21 mouse cellular contexts compared by ENCODE assay signal in genomic region chr10:43707821-43708373, GRCm38 (mm10).
A peak's percentile ranks its signal among the peaks of the same experiment; 100 is the strongest.
DNase-seq lines count a peak whose midpoint lies in the region; ATAC-seq and TF ChIP-seq lines count a peak whose summit lies in the region.
"Had no signal": no experiment of that assay in that cellular context is flagged by ENCODE, and none has a peak within 500 bp of the region (broad histone marks: within the 10 kb centered on the region; RNA-seq: fewer than 3 reads in every experiment).

No protein-coding gene starts in this region.

- H3K4me3 ChIP-seq in CH12.LX (replicated peaks in 1 of 3; ENCODE audit: low read depth in 2 of 3, low read length in 2 of 3, poor library complexity in 1 of 3): peak overlapping the region; percentile 49 to 76 (median 71)
- no peak overlapping the region for H3K4me3 ChIP-seq in limb, embryonic 10.5 days
- H3K4me3 ChIP-seq in forebrain, embryonic 12.5 days (replicated peaks): no peak overlapping the region
- H3K4me3 ChIP-seq in midbrain, embryonic 14.5 days (replicated peaks; ENCODE audit: low read depth, low read length): no peak overlapping the region
- H3K4me3 ChIP-seq: erythroblast, embryonic 14.5 days; gastrocnemius, adult 2 months; hindbrain, embryonic 12.5 days; midbrain, embryonic 12.5 days had no signal

- DNase-seq in A20 (ENCODE audit: low read depth, low spot score) (peak; percentile 84), CH12.LX (ENCODE audit: extremely low read depth) (peak; percentile 78)
- no peak for DNase-seq in limb, embryonic 10.5 days (ENCODE audit: low spot score)
- no peak for DNase-seq in midbrain, embryonic 14.5 days
- DNase-seq in layer of hippocampus, adult 9-11 months: no peak
- DNase-seq: cerebellum, postnatal 10 days; forebrain, postnatal 0 days; gastrocnemius, adult 2 months; heart, postnatal 10 days; liver; lung, adult 2 months; lung, postnatal 4 days; right cerebral cortex, adult 18-20 months; thymus, postnatal 4 days had no signal

- peak overlapping the region; percentile 94 for H3K4me2 ChIP-seq in CH12.LX (ENCODE audit: insufficient read depth, low read depth, poor library complexity, severe bottlenecking)
- no peak overlapping the region for H3K4me2 ChIP-seq in forebrain, embryonic 12.5 days
- no peak overlapping the region for H3K4me2 ChIP-seq in midbrain, embryonic 14.5 days (ENCODE audit: low read length)
- H3K4me2 ChIP-seq: hindbrain, embryonic 12.5 days; midbrain, embryonic 12.5 days had no signal

- no peak for TF ChIP-seq CTCF in CH12.LX (conservative IDR thresholded peaks at IDR 0.05 in 1 of 2, IDR thresholded peaks at IDR 0.05 in 1 of 2; ENCODE audit: low read depth in 2 of 2, low read length in 2 of 2)

- TF ChIP-seq RAD21 in CH12.LX (IDR thresholded peaks at IDR 0.05; ENCODE audit: low read depth, low read length): no peak; the same call in none of the 2 replicates

- peaks cover 6% of the 10 kb centered on the region for H3K9me3 ChIP-seq in CH12.LX (replicated peaks; ENCODE audit: low read length)
- H3K9me3 ChIP-seq in limb, embryonic 10.5 days (replicated peaks): no peaks in the 10 kb centered on the region
- no peaks in the 10 kb centered on the region for H3K9me3 ChIP-seq in forebrain, embryonic 12.5 days
- no peaks in the 10 kb centered on the region for H3K9me3 ChIP-seq in midbrain, embryonic 14.5 days (ENCODE audit: control insufficient read depth, low read length)
- H3K9me3 ChIP-seq: hindbrain, embryonic 12.5 days; midbrain, embryonic 12.5 days had no signal

- dilution Hi-C loops in CH12.LX (cut with MboI; ENCODE audit: extremely low pct_ligation_motif_present, extremely low pct_unique_long_range_greater_than_20kb, low sequenced_read_pairs): no loop called here

- in situ Hi-C loops in CH12.LX (cut with MboI; ENCODE audit: low pct_ligation_motif_present, low pct_unique_long_range_greater_than_20kb, low sequenced_read_pairs): no loop called here

- peak; percentile 83 for TF ChIP-seq EP300 in CH12.LX (IDR thresholded peaks at IDR 0.05; ENCODE audit: low read length)

- H3K27me3 ChIP-seq in CH12.LX (replicated peaks): no peaks in the 10 kb centered on the region
- no peaks in the 10 kb centered on the region for H3K27me3 ChIP-seq in limb, embryonic 10.5 days (ENCODE audit: low read depth, poor library complexity, severe bottlenecking)
- H3K27me3 ChIP-seq in forebrain, embryonic 12.5 days: peaks cover 14% of the 10 kb centered on the region; the same call in 1 of the 2 replicates
- no peaks in the 10 kb centered on the region for H3K27me3 ChIP-seq in midbrain, embryonic 14.5 days (ENCODE audit: control insufficient read depth, insufficient read depth, low read length)
- H3K27me3 ChIP-seq: midbrain, embryonic 12.5 days had no signal

- 75% methylated on average over 15 of the region's 15 CpGs for WGBS in limb, embryonic 10.5 days
- 74% methylated on average over 15 of the region's 15 CpGs for WGBS in forebrain, embryonic 12.5 days
- WGBS in midbrain, embryonic 14.5 days: 67% methylated on average over 15 of the region's 15 CpGs

- peaks cover 7 to 22% of the 10 kb centered on the region in 2 experiments for H3K36me3 ChIP-seq in CH12.LX (replicated peaks in 1 of 2; ENCODE audit: control insufficient read depth in 1 of 2, insufficient read depth in 1 of 2, low read length in 1 of 2)
- H3K36me3 ChIP-seq in limb, embryonic 10.5 days: no peaks in the 10 kb centered on the region
- H3K36me3 ChIP-seq in forebrain, embryonic 12.5 days (replicated peaks): no peaks in the 10 kb centered on the region
- no peaks in the 10 kb centered on the region for H3K36me3 ChIP-seq in midbrain, embryonic 14.5 days (ENCODE audit: control insufficient read depth, insufficient read depth, low read length)
- H3K36me3 ChIP-seq: hindbrain, embryonic 12.5 days; midbrain, embryonic 12.5 days had no signal

- H3K79me2 ChIP-seq in CH12.LX (replicated peaks; ENCODE audit: control insufficient read depth, extremely low read depth, insufficient read depth, poor library complexity, severe bottlenecking): no peaks in the 10 kb centered on the region; the same call in 1 of the 2 replicates

- peak overlapping the region; percentile 86 for H3K9ac ChIP-seq in CH12.LX (ENCODE audit: insufficient read depth, low read depth)
- H3K9ac ChIP-seq in forebrain, embryonic 12.5 days: no peak overlapping the region
- H3K9ac ChIP-seq in midbrain, embryonic 14.5 days (replicated peaks; ENCODE audit: low read length): no peak overlapping the region
- H3K9ac ChIP-seq: forebrain, postnatal 0 days; hindbrain, embryonic 12.5 days; midbrain, embryonic 12.5 days had no signal

- peak; percentile 61 for TF ChIP-seq POLR2A in CH12.LX (IDR thresholded peaks at IDR 0.05; ENCODE audit: low read depth, low read length)

- ATAC-seq in granulocyte monocyte progenitor cell, adult 5-6 weeks (replicated peaks; ENCODE audit: poor library complexity, severe bottlenecking): peak; percentile 15; the same call in 1 of the 2 replicates
- no peak for ATAC-seq in forebrain, embryonic 12.5 days (ENCODE audit: low FRiP score)
- no peak for ATAC-seq in midbrain, embryonic 14.5 days (ENCODE audit: low FRiP score, low TSS enrichment)
- ATAC-seq: CD4-positive, CD25-positive, alpha-beta regulatory T cell, adult 4 months; forebrain, postnatal 0 days; inflammation-experienced regulatory T-cells, adult 6 months had no signal

- peak overlapping the region; percentile 99 for H3K27ac ChIP-seq in CH12.LX (ENCODE audit: insufficient read depth, low read depth)
- H3K27ac ChIP-seq in limb, embryonic 10.5 days: peak overlapping the region; percentile 4; the same call in 1 of the 2 replicates
- H3K27ac ChIP-seq in forebrain, embryonic 12.5 days: no peak overlapping the region
- H3K27ac ChIP-seq in midbrain, embryonic 14.5 days (replicated peaks; ENCODE audit: low read depth, low read length): no peak overlapping the region
- H3K27ac ChIP-seq: gastrocnemius, adult 2 months; hindbrain, embryonic 12.5 days; midbrain, embryonic 12.5 days had no signal

- peaks cover 20 to 75% of the 10 kb centered on the region in 2 experiments for H3K4me1 ChIP-seq in CH12.LX (ENCODE audit: control insufficient read depth in 1 of 2, insufficient read depth in 2 of 2)
- peaks cover 30% of the 10 kb centered on the region for H3K4me1 ChIP-seq in limb, embryonic 10.5 days
- no peaks in the 10 kb centered on the region for H3K4me1 ChIP-seq in forebrain, embryonic 12.5 days
- no peaks in the 10 kb centered on the region for H3K4me1 ChIP-seq in midbrain, embryonic 14.5 days (ENCODE audit: control insufficient read depth, insufficient read depth, low read length)
- H3K4me1 ChIP-seq: midbrain, embryonic 12.5 days had no signal

TF ChIP-seq in CH12.LX, 34 proteins besides CTCF, POLR2A, EP300 and RAD21:
- TF ChIP-seq JUND (conservative IDR thresholded peaks at IDR 0.05; ENCODE audit: low read depth, low read length) (0 out of 2 replicates have a peak, but pooled peaks have one; percentile 36), IRF4 (IDR thresholded peaks at IDR 0.05; ENCODE audit: low read depth, low read length) (peak; percentile 82), CHD2 (IDR thresholded peaks at IDR 0.05; ENCODE audit: low read length) (no peak), SIN3A (IDR thresholded peaks at IDR 0.05; ENCODE audit: low read length) (peak; percentile 92), USF1 (IDR thresholded peaks at IDR 0.05; ENCODE audit: low read depth, low read length) (no peak), ETS1 (conservative IDR thresholded peaks at IDR 0.05; ENCODE audit: low read depth, low read length) (peak; percentile 52), MAZ (IDR thresholded peaks at IDR 0.05; ENCODE audit: low read depth, low read length) (peak; percentile 57; the same call in 1 of the 2 replicates), MAFK (IDR thresholded peaks at IDR 0.05; ENCODE audit: insufficient replicate concordance, low read length) (0 out of 2 replicates have a peak, but pooled peaks have one; percentile 27), ELF1 (IDR thresholded peaks at IDR 0.05; ENCODE audit: low read depth, low read length) (peak; percentile 70), TCF12 (IDR thresholded peaks at IDR 0.05; ENCODE audit: low read depth, low read length) (peak; percentile 72), MEF2A (IDR thresholded peaks at IDR 0.05; ENCODE audit: borderline replicate concordance, low read depth, low read length) (peak; percentile 54; the same call in 1 of the 2 replicates), CHD1 (IDR thresholded peaks at IDR 0.05; ENCODE audit: low read depth, low read length) (no peak; the same call in 1 of the 2 replicates), GABPA (IDR thresholded peaks at IDR 0.05; ENCODE audit: insufficient replicate concordance, low read depth, low read length) (no peak), HCFC1 (IDR thresholded peaks at IDR 0.05; ENCODE audit: low read depth, low read length) (peak; percentile 64), NELFE (IDR thresholded peaks at IDR 0.05; ENCODE audit: low read depth, low read length) (peak; percentile 44; the same call in 1 of the 2 replicates), POLR2AphosphoS2 (IDR thresholded peaks at IDR 0.05; ENCODE audit: low read depth, low read length) (no peak; the same call in 1 of the 2 replicates), MYC (IDR thresholded peaks at IDR 0.05; ENCODE audit: low read depth, low read length) (peak; percentile 88; the same call in 1 of the 2 replicates), E2F4 (IDR thresholded peaks at IDR 0.05; ENCODE audit: insufficient replicate concordance, low read depth, low read length) (no peak), MAX (IDR thresholded peaks at IDR 0.05; ENCODE audit: low read length) (peak; percentile 42; the same call in 1 of the 2 replicates), JUN (IDR thresholded peaks at IDR 0.05; ENCODE audit: insufficient read depth, low read depth, low read length) (no peak), MXI1 (IDR thresholded peaks at IDR 0.05; ENCODE audit: low read depth, low read length) (peak; percentile 76; the same call in 1 of the 2 replicates), ZC3H11A (IDR thresholded peaks at IDR 0.05; ENCODE audit: low read depth, low read length) (no peak), USF2 (conservative IDR thresholded peaks at IDR 0.05; ENCODE audit: low read depth, low read length) (no peak), ZMIZ1 (IDR thresholded peaks at IDR 0.05; ENCODE audit: low read depth, low read length) (no peak), TBP (conservative IDR thresholded peaks at IDR 0.05; ENCODE audit: low read depth, low read length) (peak; percentile 90), BHLHE40 (IDR thresholded peaks at IDR 0.05; ENCODE audit: low read depth, low read length) (peak; percentile 66)

Comparison
In these comparisons a context has a peak if more than half of its experiments do, and no peak if none do; other contexts are left out.
1. DNase-seq: peak in A20 (single experiment) and CH12.LX (single experiment); none in limb, embryonic 10.5 days (single experiment), midbrain, embryonic 14.5 days (single experiment) and layer of hippocampus, adult 9-11 months (single experiment).
2. H3K27ac ChIP-seq: peak in CH12.LX (single experiment) and limb, embryonic 10.5 days (single experiment); none in forebrain, embryonic 12.5 days (single experiment) and midbrain, embryonic 14.5 days (single experiment).
3. H3K4me3 ChIP-seq: peak in CH12.LX (3 of 3); none in limb, embryonic 10.5 days (single experiment), forebrain, embryonic 12.5 days (single experiment) and midbrain, embryonic 14.5 days (single experiment).